Mouse (Mus musculus) MEL (cell line): ENCODE results near the gene Lypd8. TPM values are rescaled to one million over a fixed set of nuclear protein-coding genes. Genes with fewer than 3 reads are reported as not detected.

Experiments
- DNase-seq: peaks from one replicate; pipeline ENCODE4 v3.0.0; 2011; ENCODE audit warnings: low read depth, low spot score
- H3K27ac ChIP-seq: 2 replicates; pipeline ENCODE4 v1.5.1; 2012; ENCODE audit warnings: low read depth, mild to moderate bottlenecking, control low read depth, low read length, moderate library complexity; ENCODE audit not compliant: control insufficient read depth
- H3K27me3 ChIP-seq, 2 experiments: fragments of 150-350 bp in 1 of 2; sonication (generic) in 1 of 2; 2 replicates each; pipeline ENCODE4 v1.6.1; 2012; ENCODE audit warnings: low read length in 2 of 2, mild to moderate bottlenecking in 2 of 2, improper control_type of control experiment in 1 of 2, moderate library complexity in 1 of 2; ENCODE audit not compliant: insufficient read depth in 2 of 2, control insufficient read depth in 1 of 2
- H3K36me3 ChIP-seq, 2 experiments: 2 replicates each; pipeline ENCODE4 v1.6.1; 2012 to 2014; ENCODE audit warnings: low read length in 2 of 2, improper control_type of control experiment in 1 of 2, inconsistent platforms in 1 of 2, mild to moderate bottlenecking in 1 of 2; ENCODE audit not compliant: insufficient read depth in 2 of 2, control insufficient read depth in 1 of 2
- H3K4me1 ChIP-seq, 2 experiments: fragments of 150-350 bp in 1 of 2; sonication (generic) in 1 of 2; 2 replicates each; pipeline ENCODE4 v1.6.1; 2012; ENCODE audit warnings: low read length in 2 of 2, improper control_type of control experiment in 1 of 2, mild to moderate bottlenecking in 1 of 2; ENCODE audit not compliant: insufficient read depth in 2 of 2, control insufficient read depth in 1 of 2
- H3K4me3 ChIP-seq, 2 experiments: fragments of 150-350 bp in 1 of 2; sonication (generic) in 1 of 2; 2 replicates each; pipeline ENCODE4 v1.5.1; 2012; ENCODE audit warnings: low read depth in 2 of 2, low read length in 2 of 2, mild to moderate bottlenecking in 2 of 2, moderate library complexity in 2 of 2, control low read depth in 1 of 2, improper control_type of control experiment in 1 of 2; ENCODE audit not compliant: control insufficient read depth in 1 of 2, insufficient read depth in 1 of 2
- H3K79me2 ChIP-seq: 2 replicates; pipeline ENCODE4 v1.6.1; 2012; ENCODE audit warnings: mild to moderate bottlenecking, low read length, moderate library complexity; ENCODE audit not compliant: control insufficient read depth, poor library complexity, insufficient read depth
- H3K9ac ChIP-seq: 2 replicates; pipeline ENCODE4 v1.6.1; 2012; ENCODE audit warnings: low read depth, mild to moderate bottlenecking, control low read depth, low read length, moderate library complexity; ENCODE audit not compliant: control insufficient read depth, poor library complexity, severe bottlenecking
- H3K9me3 ChIP-seq: fragments of 150-350 bp; sonication (generic); replicated peaks from 2 replicates; pipeline ENCODE4 v1.6.1; 2012; ENCODE audit warnings: mild to moderate bottlenecking, low read length, improper control_type of control experiment, moderate library complexity; ENCODE audit not compliant: insufficient read depth
- BHLHE40 ChIP-seq: IDR thresholded peaks from 2 replicates; pipeline ENCODE4 v1.6.1; 2012; ENCODE audit warnings: low read depth, mild to moderate bottlenecking, inconsistent platforms, low read length, improper control_type of control experiment, borderline replicate concordance
- CHD1 ChIP-seq: IDR thresholded peaks from 2 replicates; pipeline ENCODE4 v1.6.1; 2012; ENCODE audit warnings: low read depth, mild to moderate bottlenecking, inconsistent platforms, low read length, improper control_type of control experiment
- CHD2 ChIP-seq: IDR thresholded peaks from 2 replicates; pipeline ENCODE4 v1.6.1; 2011; ENCODE audit warnings: low read length, improper control_type of control experiment
- CTCF ChIP-seq, 3 experiments: IDR thresholded peaks in 2 of 3; conservative IDR thresholded peaks in 1 of 3; 2 replicates each; pipeline ENCODE4 v1.5.1; 2011 to 2012; ENCODE audit warnings: low read length in 3 of 3, low read depth in 2 of 3, mild to moderate bottlenecking in 2 of 3, improper control_type of control experiment in 1 of 3, inconsistent platforms in 1 of 3, mixed read lengths in 1 of 3, moderate library complexity in 1 of 3; ENCODE audit not compliant: control insufficient read depth in 1 of 3, insufficient read depth in 1 of 3, poor library complexity in 1 of 3, severe bottlenecking in 1 of 3
- ELF1 ChIP-seq: IDR thresholded peaks from 2 replicates; pipeline ENCODE4 v1.6.1; 2014; ENCODE audit warnings: low read depth, mild to moderate bottlenecking, inconsistent platforms, low read length, improper control_type of control experiment, moderate library complexity
- ETS1 ChIP-seq: IDR thresholded peaks from 2 replicates; pipeline ENCODE4 v1.6.1; 2012; ENCODE audit warnings: low read depth, mild to moderate bottlenecking, inconsistent platforms, low read length, improper control_type of control experiment, moderate library complexity
- GABPA ChIP-seq: IDR thresholded peaks from 2 replicates; pipeline ENCODE4 v1.6.1; 2012; ENCODE audit warnings: low read depth, mild to moderate bottlenecking, inconsistent platforms, low read length, improper control_type of control experiment, moderate library complexity
- KAT2A ChIP-seq: conservative IDR thresholded peaks from 2 replicates; pipeline ENCODE4 v1.6.1; 2012; ENCODE audit warnings: low read depth, low read length, improper control_type of control experiment, inconsistent platforms
- MAFK ChIP-seq: IDR thresholded peaks from 2 replicates; pipeline ENCODE4 v1.6.1; 2011; ENCODE audit warnings: low read depth, mild to moderate bottlenecking, low read length, improper control_type of control experiment, borderline replicate concordance
- MAX ChIP-seq: IDR thresholded peaks from 2 replicates; pipeline ENCODE4 v1.6.1; 2011; ENCODE audit warnings: low read length, improper control_type of control experiment
- MEF2A ChIP-seq: IDR thresholded peaks from 2 replicates; pipeline ENCODE4 v1.6.1; 2014; ENCODE audit warnings: low read depth, mild to moderate bottlenecking, inconsistent platforms, low read length, improper control_type of control experiment; ENCODE audit not compliant: poor library complexity, insufficient replicate concordance, severe bottlenecking; ENCODE audit errors: extremely low read depth
- MYB ChIP-seq: IDR thresholded peaks from 2 replicates; pipeline ENCODE4 v1.6.1; 2011; ENCODE audit warnings: mild to moderate bottlenecking, low read depth, low read length, improper control_type of control experiment
- NELFE ChIP-seq: IDR thresholded peaks from 2 replicates; pipeline ENCODE4 v1.6.1; 2011; ENCODE audit warnings: low read depth, low read length, improper control_type of control experiment
- NRF1 ChIP-seq: IDR thresholded peaks from 2 replicates; pipeline ENCODE4 v1.6.1; 2014; ENCODE audit warnings: low read depth, mild to moderate bottlenecking, inconsistent platforms, low read length, improper control_type of control experiment, moderate library complexity; ENCODE audit not compliant: poor library complexity, insufficient read depth, severe bottlenecking
- RAD21 ChIP-seq: IDR thresholded peaks from 2 replicates; pipeline ENCODE4 v1.6.1; 2011; ENCODE audit warnings: mild to moderate bottlenecking, low read depth, low read length, improper control_type of control experiment
- RCOR1 ChIP-seq: IDR thresholded peaks from 2 replicates; pipeline ENCODE4 v1.6.1; 2012; ENCODE audit warnings: low read depth, mild to moderate bottlenecking, inconsistent platforms, low read length, improper control_type of control experiment
- TBP ChIP-seq: IDR thresholded peaks from 2 replicates; pipeline ENCODE4 v1.8.0; 2011; ENCODE audit warnings: low read depth, low read length, improper control_type of control experiment
- USF1 ChIP-seq: IDR thresholded peaks from 2 replicates; pipeline ENCODE4 v1.6.1; 2014; ENCODE audit warnings: low read depth, mild to moderate bottlenecking, inconsistent platforms, low read length, improper control_type of control experiment, moderate library complexity
- ZKSCAN1 ChIP-seq: IDR thresholded peaks from 2 replicates; pipeline ENCODE4 v1.6.1; 2012; ENCODE audit warnings: low read depth, mild to moderate bottlenecking, inconsistent platforms, low read length, improper control_type of control experiment, moderate library complexity
- ZMIZ1 ChIP-seq: IDR thresholded peaks from 2 replicates; pipeline ENCODE4 v1.6.1; 2012; ENCODE audit warnings: low read depth, mild to moderate bottlenecking, inconsistent platforms, low read length, improper control_type of control experiment, moderate library complexity
- ZNF384 ChIP-seq: IDR thresholded peaks from 2 replicates; pipeline ENCODE4 v1.6.1; 2012; ENCODE audit warnings: low read depth, mild to moderate bottlenecking, inconsistent platforms, low read length, improper control_type of control experiment
- polyA plus RNA-seq, 2 experiments: library from polyadenylated mRNA; stranded (reverse) in 1 of 2; unstranded in 1 of 2; fragments of >175 nt in 1 of 2; fragments of >200 nt in 1 of 2; gene quantifications; 2 replicates each; pipeline versions ENCODE4 v1.2.1 to v1.2.4; 2012; ENCODE audit warnings: low replicate concordance in 2 of 2, low read depth in 1 of 2; ENCODE audit not compliant: insufficient read length in 2 of 2, insufficient read depth in 1 of 2, missing spikeins in 1 of 2
- total RNA-seq: library from RNA; depleted of rRNA; stranded (reverse); fragments of 300-350 nt; gene quantifications from 2 replicates; pipeline ENCODE4 v1.2.3, GENCODE M21; 2012

The Lypd8 gene
- total and polyA plus RNA-seq, 3 experiments: 0.19 to 0.31 TPM; not detected in 1

- H3K27me3 ChIP-seq: peaks cover 5 to 21% of the 10 kb centered on the region in 2 experiments
- TF ChIP-seq GABPA (no peak), MAFK (no peak), RCOR1 (no peak), NRF1 (no peak), USF1 (no peak), RAD21 (no peak), MAX (no peak), KAT2A (no peak), MEF2A (no peak), ETS1 (no peak), CHD1 (no peak)
- H3K9me3 ChIP-seq: no peaks in the 10 kb centered on the region
- no peak overlapping the region for H3K9ac ChIP-seq
- no peak for DNase-seq
- no peak overlapping the region for H3K4me3 ChIP-seq
- H3K36me3 ChIP-seq: no peaks in the 10 kb centered on the region
- no peaks in the 10 kb centered on the region for H3K79me2 ChIP-seq
- no peak overlapping the region for H3K27ac ChIP-seq
- H3K4me1 ChIP-seq: no peaks in the 10 kb centered on the region
Observed at GRCm38 (mm10) chr11:58418336-58418735, 39.5 kb downstream of the Lypd8 start.

GRCm38 (mm10) chr11:58420815-58421214 lies 42.0 kb downstream of the Lypd8 start, which contains the start of gene 1810065E05Rik:
TSS of gene 1810065E05Rik (plus strand) at chr11:58421111.
- Histone ChIP-seq H3K79me2 (no peaks in the 10 kb centered on the region), H3K27me3 (peaks cover 6 to 18% of the 10 kb centered on the region in 2 experiments), H3K36me3 (no peaks in the 10 kb centered on the region), H3K27ac (no peak within 1 kb of the TSS), H3K9ac (no peak within 1 kb of the TSS), H3K4me3 (no peak within 1 kb of the TSS), H3K4me1 (no peaks in the 10 kb centered on the region), H3K9me3 (no peaks in the 10 kb centered on the region)
- DNase-seq: no peak
- TF ChIP-seq RCOR1: no peak
- TF ChIP-seq MAFK: no peak
- TF ChIP-seq ELF1: no peak
- no peak for TF ChIP-seq CTCF (IDR thresholded peaks at IDR 0.05 in 2 of 3, conservative IDR thresholded peaks at IDR 0.05 in 1 of 3; ENCODE audit: control insufficient read depth in 1 of 3, insufficient read depth in 1 of 3, low read depth in 2 of 3, low read length in 3 of 3, poor library complexity in 1 of 3, severe bottlenecking in 1 of 3)
- no peak for TF ChIP-seq MYB
- no peak for TF ChIP-seq ZNF384
- TF ChIP-seq USF1: no peak
- no peak for TF ChIP-seq MEF2A
- TF ChIP-seq GABPA: no peak
- TF ChIP-seq NELFE: no peak
- no peak for TF ChIP-seq KAT2A
- TF ChIP-seq ZMIZ1: no peak
- TF ChIP-seq CHD2: no peak
- TF ChIP-seq BHLHE40: no peak
- no peak for TF ChIP-seq ZKSCAN1
- TF ChIP-seq TBP: no peak
- TF ChIP-seq MAX: no peak
